Mouse (Mus musculus) olfactory bulb, adult 2 months (tissue): ENCODE data around the gene Hmgb1.

Experiments
- CTCF ChIP-seq: fragments of 200-500 bp; IDR thresholded peaks from 2 replicates; pipeline ENCODE4 v1.5.1; 2012; ENCODE audit warnings: low read depth, mild to moderate bottlenecking, low read length, moderate library complexity; ENCODE audit not compliant: insufficient read depth
- POLR2A ChIP-seq: fragments of 200-500 bp; IDR thresholded peaks from 2 replicates; pipeline ENCODE4 v1.6.1; 2012; ENCODE audit warnings: mild to moderate bottlenecking, low read depth, low read length, moderate library complexity; ENCODE audit not compliant: insufficient read depth

GRCm38 (mm10) chr5:149043240-149043639 is 141.0 kb downstream of the Hmgb1 start:
- TF ChIP-seq CTCF (no peak), POLR2A (no peak)
